8 mouse cellular contexts compared by ENCODE assay signal in the genomic region with DNA sequence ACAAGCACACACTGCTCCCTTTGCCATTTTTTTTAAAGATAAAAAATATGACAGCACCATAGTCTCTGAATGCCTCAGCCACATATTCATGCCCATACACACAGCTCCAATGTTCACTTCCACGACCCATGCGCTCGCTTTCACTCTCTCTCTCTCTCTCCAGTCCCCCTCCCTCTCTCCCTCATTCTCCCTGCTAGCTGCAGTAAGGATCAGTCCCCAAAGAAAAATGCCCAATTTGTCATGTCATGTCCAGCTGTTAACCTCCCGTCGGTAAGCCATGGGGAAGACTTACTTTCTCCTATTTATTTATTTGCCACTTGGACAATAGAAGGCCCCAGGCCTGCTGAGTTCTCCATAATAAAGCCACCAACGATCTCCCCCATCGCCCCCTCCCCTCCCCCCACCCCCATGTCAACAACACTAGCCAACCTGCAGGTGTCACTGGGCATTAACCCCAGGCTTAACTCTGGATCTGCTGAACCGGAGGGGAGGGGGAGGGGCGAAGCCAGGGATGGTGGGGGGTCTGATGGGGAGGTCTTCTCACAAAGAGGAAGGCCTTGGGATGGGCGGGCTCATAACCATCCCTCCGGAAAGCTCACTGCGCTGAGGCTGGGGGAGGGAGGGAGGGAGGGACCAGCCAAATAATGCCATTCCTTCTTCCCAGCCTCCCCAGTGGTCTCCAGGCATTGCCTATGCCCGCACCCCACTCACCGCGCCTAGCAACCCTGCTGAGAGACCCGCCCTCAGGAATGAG.
DNase-seq lines count a peak whose midpoint lies in the region; ATAC-seq lines count a peak whose summit lies in the region.

No protein-coding gene starts in this region.

- WGBS in lung, embryonic 15.5 days = 10% methylated on average over 16 of the region's 16 CpGs
- 17% methylated on average over 6 of the region's 16 CpGs for WGBS in embryonic facial prominence, embryonic 14.5 days
- 4% methylated on average over 16 of the region's 16 CpGs for WGBS in limb, embryonic 11.5 days

- no peak overlapping the region for H3K9ac ChIP-seq in lung, embryonic 15.5 days
- H3K9ac ChIP-seq in embryonic facial prominence, embryonic 14.5 days (ENCODE audit: low read depth, low read length) = 0 out of 2 replicates have a peak overlapping the region, but pooled peaks have one; percentile 26
- no peak overlapping the region for H3K9ac ChIP-seq in limb, embryonic 11.5 days (ENCODE audit: low read length)

- peak overlapping the region; percentile 39 for H3K4me2 ChIP-seq in lung, embryonic 15.5 days
- H3K4me2 ChIP-seq in embryonic facial prominence, embryonic 14.5 days (ENCODE audit: low read depth, low read length) = peak overlapping the region; percentile 48
- H3K4me2 ChIP-seq in limb, embryonic 11.5 days (ENCODE audit: low read depth, severe bottlenecking) = peak overlapping the region; percentile 37

- no peak overlapping the region for H3K4me3 ChIP-seq in lung, embryonic 15.5 days
- peak overlapping the region; percentile 8 for H3K4me3 ChIP-seq in embryonic facial prominence, embryonic 14.5 days (ENCODE audit: low read depth, low read length)
- no peak overlapping the region for H3K4me3 ChIP-seq in limb, embryonic 11.5 days (ENCODE audit: low read depth, low read length)

- ATAC-seq in lung, embryonic 15.5 days (ENCODE audit: borderline replicate concordance, extremely low read depth, low FRiP score, low TSS enrichment) = peak; percentile 40; the same call in 1 of the 2 replicates
- ATAC-seq in embryonic facial prominence, embryonic 14.5 days (ENCODE audit: low read depth) = peak; percentile 83
- ATAC-seq in limb, embryonic 11.5 days (ENCODE audit: insufficient number of reproducible peaks, low FRiP score, low TSS enrichment, low read depth) = peak; percentile 41
- no peak for ATAC-seq in erythroblast, adult 5-6 weeks (replicated peaks; ENCODE audit: low FRiP score, poor library complexity, severe bottlenecking)

- peaks cover 18% of the 10 kb centered on the region for H3K4me1 ChIP-seq in lung, embryonic 15.5 days
- peaks cover 15% of the 10 kb centered on the region for H3K4me1 ChIP-seq in embryonic facial prominence, embryonic 14.5 days (ENCODE audit: control insufficient read depth, insufficient read depth, low read length)
- peaks cover 58% of the 10 kb centered on the region for H3K4me1 ChIP-seq in limb, embryonic 11.5 days (ENCODE audit: control insufficient read depth, insufficient read depth, low read length)

- DNase-seq in lung, adult 18-20 months = no peak
- DNase-seq in embryonic facial prominence, embryonic 14.5 days (ENCODE audit: low spot score) = peak; percentile 85
- DNase-seq in limb, embryonic 11.5 days (ENCODE audit: low spot score) = peak; percentile 61
- DNase-seq in retina, postnatal 1 day = peak; percentile 92
- DNase-seq in ovary, postnatal 36 days (ENCODE audit: low spot score) = no peak
- DNase-seq in ovary, postnatal 14 days (ENCODE audit: low spot score) = no peak

- H3K27ac ChIP-seq in lung, embryonic 15.5 days = no peak overlapping the region
- H3K27ac ChIP-seq in embryonic facial prominence, embryonic 14.5 days (replicated peaks; ENCODE audit: low read depth, low read length) = no peak overlapping the region
- H3K27ac ChIP-seq in limb, embryonic 11.5 days (replicated peaks; ENCODE audit: low read depth, low read length) = no peak overlapping the region

- no peaks in the 10 kb centered on the region for H3K27me3 ChIP-seq in lung, embryonic 15.5 days
- H3K27me3 ChIP-seq in embryonic facial prominence, embryonic 14.5 days (replicated peaks; ENCODE audit: control insufficient read depth, insufficient read depth, low read length) = no peaks in the 10 kb centered on the region
- no peaks in the 10 kb centered on the region for H3K27me3 ChIP-seq in limb, embryonic 11.5 days (ENCODE audit: control insufficient read depth, insufficient read depth, low read length)

- H3K9me3 ChIP-seq in lung, embryonic 15.5 days = no peaks in the 10 kb centered on the region
- H3K9me3 ChIP-seq in embryonic facial prominence, embryonic 14.5 days (ENCODE audit: control insufficient read depth, low read length) = no peaks in the 10 kb centered on the region
- no peaks in the 10 kb centered on the region for H3K9me3 ChIP-seq in limb, embryonic 11.5 days (ENCODE audit: control insufficient read depth, low read length)

- no peaks in the 10 kb centered on the region for H3K36me3 ChIP-seq in lung, embryonic 15.5 days
- no peaks in the 10 kb centered on the region for H3K36me3 ChIP-seq in embryonic facial prominence, embryonic 14.5 days (ENCODE audit: control insufficient read depth, insufficient read depth, low read length)
- no peaks in the 10 kb centered on the region for H3K36me3 ChIP-seq in limb, embryonic 11.5 days (ENCODE audit: control insufficient read depth, insufficient read depth, low read length)

Comparison
In these comparisons a context has a peak if more than half of its experiments do, and no peak if none do; other contexts are left out.
1. DNase-seq: peak in embryonic facial prominence, embryonic 14.5 days (single experiment), limb, embryonic 11.5 days (single experiment) and retina, postnatal 1 day (single experiment); none in lung, adult 18-20 months (0 of 2), ovary, postnatal 36 days (single experiment) and ovary, postnatal 14 days (single experiment).
2. Peak in every context shown above with its lines, with median percentiles within 50 percentile points of each other: H3K4me2 ChIP-seq.